Mouse (Mus musculus): ENCODE measurements around the gene Cnga3. TPM values are rescaled to one million over a fixed set of nuclear protein-coding genes. Genes with fewer than 3 reads are reported as not detected.

Cnga3 gene
- polyA plus RNA-seq, 1 experiment from 2014 or later: not detected

DNA sequence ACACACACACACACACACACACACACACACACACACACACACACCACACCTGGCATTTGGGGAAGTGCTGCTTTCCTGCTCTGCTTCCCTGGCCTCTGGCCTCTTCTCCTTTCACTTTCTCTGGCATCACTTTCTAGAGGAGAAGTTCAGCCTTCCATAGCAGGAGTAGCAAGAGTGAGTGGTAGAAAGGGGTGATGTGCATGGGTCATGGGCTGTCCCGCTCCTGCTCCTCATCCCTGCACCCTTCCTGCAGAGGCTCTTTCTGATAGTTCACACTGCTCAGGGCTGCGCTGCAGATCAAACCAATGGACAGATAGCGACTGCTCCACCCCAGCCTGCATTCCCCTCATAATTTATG lies 94.5 kb downstream of the Cnga3 start:
- 88% methylated on average over 3 of the region's 3 CpGs for WGBS
- Histone ChIP-seq H3K9ac (replicated peaks; ENCODE audit: low read depth, low read length) (no peak overlapping the region), H3K27me3 (ENCODE audit: control insufficient read depth, insufficient read depth, low read length) (no peaks in the 10 kb centered on the region), H3K36me3 (ENCODE audit: control insufficient read depth, insufficient read depth, low read length) (no peaks in the 10 kb centered on the region), H3K4me1 (ENCODE audit: control insufficient read depth, insufficient read depth, low read length) (no peaks in the 10 kb centered on the region), H3K4me3 (ENCODE audit: low read depth, low read length) (no peak overlapping the region), H3K9me3 (ENCODE audit: control insufficient read depth, low read length) (no peaks in the 10 kb centered on the region), H3K4me2 (ENCODE audit: low read depth, low read length) (no peak overlapping the region), H3K27ac (ENCODE audit: low read depth, low read length) (no peak overlapping the region)
- ATAC-seq (ENCODE audit: low read depth): no peak

DNA sequence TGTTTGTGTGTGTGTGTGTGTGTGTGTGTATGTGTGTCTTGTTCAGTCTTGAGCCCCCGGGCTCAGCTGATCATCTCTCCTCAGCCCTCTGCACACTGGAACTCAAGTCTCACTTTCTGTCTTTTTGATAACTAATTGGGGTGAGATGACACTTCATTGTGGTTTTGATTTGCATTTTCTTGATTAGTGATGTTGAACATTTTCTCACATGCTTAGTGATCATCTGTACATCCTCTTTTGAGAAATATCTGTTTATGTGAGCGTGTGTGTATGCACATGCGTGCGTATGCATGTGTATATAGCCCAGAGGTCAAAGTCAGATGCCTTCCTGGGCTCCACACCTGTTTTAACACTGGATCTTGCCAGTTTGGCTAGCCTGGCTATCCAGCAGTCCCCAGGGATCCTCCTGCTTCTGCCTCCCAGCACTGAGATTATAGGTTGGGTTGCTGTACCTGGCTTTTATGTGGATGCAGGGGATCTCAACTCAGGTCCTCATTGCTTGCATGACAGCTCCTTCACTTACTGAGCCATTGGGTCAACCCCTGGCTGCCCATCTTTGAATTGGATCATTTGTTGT lies 95.8 kb downstream of the Cnga3 start:
- Histone ChIP-seq H3K27ac (ENCODE audit: low read depth, low read length) (no peak overlapping the region), H3K4me1 (ENCODE audit: control insufficient read depth, insufficient read depth, low read length) (no peaks in the 10 kb centered on the region), H3K36me3 (ENCODE audit: control insufficient read depth, insufficient read depth, low read length) (no peaks in the 10 kb centered on the region), H3K9me3 (ENCODE audit: control insufficient read depth, low read length) (no peaks in the 10 kb centered on the region), H3K27me3 (ENCODE audit: control insufficient read depth, insufficient read depth, low read length) (no peaks in the 10 kb centered on the region), H3K9ac (replicated peaks; ENCODE audit: low read depth, low read length) (no peak overlapping the region), H3K4me3 (ENCODE audit: low read depth, low read length) (no peak overlapping the region), H3K4me2 (ENCODE audit: low read depth, low read length) (no peak overlapping the region)
- no peak for ATAC-seq (ENCODE audit: low read depth)
- WGBS: 97% methylated on average over 4 of the region's 4 CpGs

Other genes starting within 250 kb of the Cnga3 start
- gene Vwa3b, start 187.8 kb upstream of the Cnga3 start, polyA plus RNA-seq (2014; fragmentation: Nextera tagmentation; extraction: Ambion mirVana): 0.39 and 0.85 TPM in 2 replicates
- 67.9 and 72.2 TPM in 2 replicates for gene Inpp4a, start 85.4 kb downstream of the Cnga3 start, polyA plus RNA-seq (2014; fragmentation: Nextera tagmentation; extraction: Ambion mirVana)
- 72.7 and 76.1 TPM in 2 replicates for gene Coa5, start 215.7 kb downstream of the Cnga3 start, polyA plus RNA-seq (2014; fragmentation: Nextera tagmentation; extraction: Ambion mirVana)
- 120 and 126 TPM in 2 replicates for gene Unc50, start 215.7 kb downstream of the Cnga3 start, polyA plus RNA-seq (2014; fragmentation: Nextera tagmentation; extraction: Ambion mirVana)

Measured in neural tube, embryonic 14.5 days (tissue).